Mouse (Mus musculus) 3T3-L1 (cell line): Measurements from ENCODE around the gene Dchs2.
"Not testable (repeated sequence)": the region's sequence is repeated elsewhere in the genome, so short reads cannot be mapped to it uniquely, and the experiment has no call there.

Experiments used
- DNase-seq: peaks from one replicate; pipeline ENCODE4 v3.0.0-alpha.2; 2015; ENCODE audit warnings: low read depth, low spot score

The Dchs2 gene

DNA sequence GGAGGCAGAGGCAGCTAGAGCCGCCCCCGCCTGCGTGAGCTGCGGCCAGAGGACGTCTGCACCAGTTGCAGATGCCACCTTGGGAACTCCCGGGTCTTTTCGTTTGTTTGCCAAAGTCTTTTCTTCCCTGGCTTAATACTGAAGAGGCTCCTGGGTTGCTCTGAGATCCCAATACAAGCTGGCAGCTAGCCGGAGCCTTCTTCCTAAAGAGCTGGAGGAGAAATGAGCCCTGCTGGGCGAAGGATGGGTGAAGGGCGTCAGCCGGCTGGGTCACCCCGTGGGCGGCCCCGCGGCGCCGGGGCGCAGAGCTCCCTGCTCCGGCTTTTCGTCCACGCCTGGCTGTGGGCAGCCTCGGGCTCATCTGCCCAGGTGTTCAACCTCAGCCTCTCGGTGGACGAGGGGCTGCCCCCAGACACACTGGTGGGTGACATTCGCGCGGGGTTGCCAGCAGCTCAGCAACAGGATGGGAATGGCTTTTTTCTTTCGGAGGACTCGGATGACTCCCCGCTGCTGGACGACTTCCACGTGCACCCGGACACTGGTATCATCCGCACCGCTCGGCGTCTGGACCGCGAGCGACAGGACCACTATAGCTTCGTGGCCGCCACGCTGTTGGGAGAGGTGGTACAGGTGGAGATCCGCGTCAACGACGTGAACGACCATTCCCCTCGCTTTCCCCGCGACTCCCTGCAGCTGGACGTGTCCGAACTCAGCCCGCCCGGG is at the start of gene Dchs2:
Dchs2 (plus strand) TSS at position 223 of the 723 bp plus-strand sequence.
- DNase-seq, result no peak

DNA sequence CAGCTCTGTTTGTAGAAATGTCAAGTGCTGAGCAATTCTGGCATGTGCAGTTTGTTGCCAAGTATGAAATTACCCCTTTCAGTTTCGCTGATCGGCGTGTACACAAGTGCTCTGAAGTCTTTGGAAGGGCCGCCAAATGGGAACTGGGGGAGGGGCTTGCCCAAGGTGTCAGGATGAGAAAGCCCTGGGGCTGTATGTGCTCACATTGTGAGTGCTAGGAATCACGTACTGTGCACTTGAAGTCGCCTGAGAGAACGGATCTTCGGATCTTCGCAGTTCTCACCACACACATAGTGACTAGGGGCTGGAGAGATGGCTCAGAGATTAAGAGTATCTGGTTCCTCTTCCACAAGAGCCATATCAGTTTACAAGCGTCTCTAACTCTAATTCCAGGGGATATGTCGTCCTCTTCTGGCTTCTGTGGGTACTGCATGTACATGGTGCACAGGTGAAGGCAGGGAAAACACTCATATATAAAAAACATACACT is 47.1 kb upstream of the Dchs2 start:
- peak; percentile 68 for DNase-seq

- DNase-seq, result no peak
Observed at GRCm38 (mm10) chr3:83097586-83097985, 30.2 kb upstream of the Dchs2 start.

DNA sequence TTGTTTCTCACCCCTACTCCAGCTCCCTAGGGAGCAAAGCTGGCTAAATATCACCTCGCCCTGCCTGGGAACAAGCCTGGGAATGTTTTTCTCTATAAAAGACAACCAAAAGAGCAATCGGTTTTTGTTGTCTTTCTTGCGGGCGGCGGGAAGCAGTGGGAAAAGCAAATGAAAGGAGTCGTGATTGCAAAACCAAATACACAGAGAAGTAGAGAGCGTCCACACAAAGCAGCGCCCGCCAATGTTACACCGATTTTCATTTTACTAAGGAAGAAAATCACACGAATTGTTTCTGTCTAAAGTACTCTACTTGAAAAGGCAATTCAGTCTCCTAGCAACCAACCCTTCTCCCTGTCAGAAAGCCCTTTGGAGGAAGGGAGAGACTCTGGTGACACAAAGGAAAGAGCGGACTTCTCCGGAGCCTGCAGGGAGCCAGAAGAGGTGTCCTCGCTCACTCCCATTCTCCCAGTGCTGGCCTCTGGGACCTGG is 29.2 kb upstream of the Dchs2 start:
- no peak for DNase-seq

DNA sequence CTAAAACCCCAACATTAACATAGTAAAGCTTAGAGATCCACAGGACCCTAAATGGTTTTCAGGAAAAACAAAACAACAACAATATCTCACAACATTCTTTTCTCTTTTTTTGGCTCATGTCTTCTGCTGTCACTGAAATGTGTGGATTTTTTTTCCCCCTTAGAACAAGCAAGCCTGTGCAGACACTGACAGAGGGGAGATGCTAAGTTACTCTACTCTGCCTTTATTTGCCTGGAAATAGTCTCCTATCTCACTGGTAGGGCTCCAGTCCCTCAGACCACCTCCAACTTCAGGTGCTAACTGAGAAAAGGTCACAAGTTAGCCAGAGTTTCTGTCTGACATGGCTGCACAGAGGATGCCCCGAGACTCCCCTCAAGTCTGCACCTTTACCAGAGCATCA is 28.6 kb upstream of the Dchs2 start:
- no peak for DNase-seq

DNA sequence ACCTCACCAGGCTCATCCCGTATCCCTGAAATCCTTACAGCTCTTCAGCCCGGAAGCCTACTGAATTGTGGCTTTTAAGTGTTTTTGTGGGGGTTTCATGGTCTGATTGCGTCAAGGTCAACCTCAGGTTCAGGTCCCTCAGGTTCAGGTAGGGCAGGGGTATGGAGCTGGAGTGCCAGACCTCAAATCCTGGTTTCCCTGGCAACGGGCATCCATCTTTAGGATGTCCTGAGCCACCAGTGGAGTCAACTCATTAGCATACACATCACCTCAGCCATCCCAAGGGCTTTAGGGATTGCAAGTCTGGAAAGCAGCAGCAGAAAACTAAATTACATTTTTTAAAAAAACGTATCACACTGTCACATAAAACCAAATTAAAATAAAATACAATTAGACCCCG is 28.1 kb upstream of the Dchs2 start:
- DNase-seq, result no peak

DNA sequence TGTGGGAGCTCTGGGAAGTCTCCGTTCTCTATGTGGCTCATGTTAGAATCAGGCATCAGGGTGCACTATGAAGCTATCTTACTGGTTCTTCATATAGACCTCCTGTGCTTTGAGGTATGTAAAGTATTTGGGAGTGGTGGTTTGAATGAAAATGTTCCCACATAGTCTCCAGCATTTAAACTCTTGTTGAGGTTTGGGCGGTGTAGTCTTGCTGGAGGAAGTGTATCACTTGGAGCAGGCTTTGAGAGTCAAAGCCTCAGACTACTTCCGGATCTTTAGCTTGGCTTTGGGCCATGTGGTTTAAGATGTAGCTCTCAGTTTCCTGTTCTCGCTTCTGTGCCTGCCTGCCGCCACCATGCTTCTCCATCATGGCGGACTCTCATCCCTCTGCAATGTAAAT is 25.5 kb upstream of the Dchs2 start:
- DNase-seq, result no peak

DNA sequence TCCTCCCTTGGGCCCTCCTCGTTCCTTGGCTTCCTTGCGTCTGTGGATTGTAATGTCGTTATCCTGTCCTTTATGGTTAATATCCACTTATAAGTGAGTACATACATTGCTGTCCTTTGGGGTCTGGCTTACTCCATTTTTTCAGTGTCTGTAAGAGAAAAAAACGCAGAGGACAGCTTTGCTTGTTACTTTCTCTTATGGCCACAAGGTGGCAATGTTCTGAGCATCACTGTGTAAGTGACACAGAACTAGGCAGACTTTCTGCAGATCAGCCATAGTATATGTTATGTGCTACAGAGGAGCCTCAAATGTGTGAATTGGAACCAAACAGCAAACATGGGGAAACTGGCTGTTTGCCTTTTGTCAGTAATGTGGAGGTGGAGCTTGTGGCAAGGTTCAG is 17.6 kb upstream of the Dchs2 start:
- DNase-seq, result peak; percentile 64

DNA sequence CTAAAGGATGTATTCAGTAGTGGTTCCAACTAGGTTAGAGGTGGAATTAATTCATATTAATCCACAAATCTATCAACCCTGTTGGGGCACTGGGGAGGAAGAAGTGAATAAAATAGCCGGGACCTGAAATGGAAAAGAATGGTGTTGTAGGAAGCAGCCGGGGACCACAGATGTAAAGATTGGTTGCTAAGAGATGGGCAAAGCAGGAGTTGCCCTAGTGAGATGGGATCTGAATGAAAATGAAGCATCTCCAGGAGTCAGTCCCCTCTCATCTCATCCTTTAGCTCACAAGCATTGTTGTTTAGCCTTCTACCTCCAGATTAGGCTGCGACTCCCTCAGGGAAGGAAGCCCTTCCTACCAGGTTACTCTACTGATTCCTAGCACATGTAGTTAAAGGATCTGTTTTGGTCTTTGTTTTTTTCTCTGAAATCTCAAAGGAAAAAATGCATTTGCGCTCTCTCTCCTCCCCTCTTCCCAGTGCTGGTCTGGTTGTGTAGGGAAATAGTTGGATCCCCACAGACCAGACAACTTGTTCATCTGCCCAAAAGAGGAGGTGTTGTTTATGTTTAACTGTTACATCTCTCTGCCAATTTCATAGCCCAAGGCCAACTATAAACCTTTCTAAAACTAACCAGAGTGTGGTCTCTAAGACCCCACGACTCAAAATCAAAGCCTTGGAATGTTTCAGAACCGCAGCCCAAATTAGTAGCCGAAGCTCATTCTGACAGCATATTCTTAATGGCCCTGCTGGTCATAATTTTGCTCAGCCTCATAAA is 16.1 kb upstream of the Dchs2 start:
- no peak for DNase-seq

- DNase-seq, result no peak
Observed at GRCm38 (mm10) chr3:83112869-83113268, 14.9 kb upstream of the Dchs2 start.

- peak; percentile 10 for DNase-seq
Observed at GRCm38 (mm10) chr3:83114946-83115345, 12.8 kb upstream of the Dchs2 start.

DNA sequence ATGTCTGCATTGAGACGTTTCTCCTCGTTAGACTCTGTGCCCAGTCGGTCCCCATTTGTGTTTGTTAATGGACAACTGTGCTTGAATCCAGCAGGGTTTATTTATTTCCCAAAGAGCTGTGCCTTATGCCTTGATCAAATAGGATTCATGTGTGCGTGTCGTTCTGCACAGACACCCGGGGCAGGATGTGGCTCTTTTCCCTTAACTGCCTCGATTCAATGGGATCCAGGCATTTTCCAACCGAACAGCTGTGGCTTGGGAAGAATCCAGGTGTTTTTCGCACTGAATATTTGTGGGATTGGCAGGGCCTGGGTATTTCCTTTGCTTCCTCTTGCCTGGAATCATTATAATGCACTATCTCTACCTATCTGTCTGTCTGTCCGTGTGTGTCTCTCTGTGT is 10.2 kb upstream of the Dchs2 start:
- peak; percentile 25 for DNase-seq

GRCm38 (mm10) chr3:83123945-83124344 is 3.8 kb upstream of the Dchs2 start:
- not testable (repeated sequence) for DNase-seq

GRCm38 (mm10) chr3:83127088-83127725 is 541 bp upstream of the Dchs2 start:
- no peak for DNase-seq

DNA sequence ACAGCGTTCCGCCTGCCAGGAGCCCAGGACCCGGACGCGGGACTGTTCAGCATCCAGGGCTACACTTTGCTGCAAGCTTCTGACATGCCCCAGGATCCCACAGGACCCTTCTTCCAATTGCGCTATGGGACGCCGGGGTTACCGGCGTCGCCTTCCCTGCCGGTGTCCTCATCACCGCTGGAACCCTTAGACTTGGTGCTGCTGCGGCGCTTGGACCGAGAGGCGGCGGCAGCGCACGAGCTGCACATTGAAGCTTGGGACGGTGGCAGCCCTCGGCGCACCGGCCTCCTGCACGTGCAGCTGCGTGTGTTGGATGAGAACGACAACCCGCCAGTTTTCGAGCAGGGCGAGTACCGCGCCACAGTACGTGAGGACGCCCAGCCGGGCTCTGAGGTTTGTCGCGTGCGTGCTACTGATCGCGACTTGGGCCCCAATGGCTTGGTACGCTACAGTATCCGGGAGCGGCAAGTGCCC is 738 bp downstream of the Dchs2 start:
- DNase-seq, result no peak

- DNase-seq, result no peak
Observed at GRCm38 (mm10) chr3:83129151-83129550, 1.4 kb downstream of the Dchs2 start.

DNA sequence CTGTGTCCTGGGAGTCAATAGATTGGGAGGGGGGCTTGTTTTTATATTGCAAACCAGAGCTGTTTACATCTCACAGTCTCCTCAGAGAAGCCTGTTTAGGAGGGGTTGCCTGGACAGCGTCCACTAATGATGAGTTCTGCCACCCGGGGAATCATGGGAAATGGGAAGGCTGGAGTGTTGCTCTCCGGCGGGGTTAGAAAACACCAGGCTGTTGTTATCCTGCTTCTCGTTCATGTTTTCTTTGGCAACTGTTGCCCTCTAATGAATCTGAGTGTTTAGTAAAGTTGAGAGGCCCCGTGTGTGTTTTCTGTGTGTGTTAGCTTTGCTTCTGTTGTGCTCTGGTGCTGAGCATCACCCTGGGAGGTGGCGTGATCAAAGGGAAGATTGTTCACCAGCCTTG is 8.7 kb downstream of the Dchs2 start:
- no peak for DNase-seq

DNA sequence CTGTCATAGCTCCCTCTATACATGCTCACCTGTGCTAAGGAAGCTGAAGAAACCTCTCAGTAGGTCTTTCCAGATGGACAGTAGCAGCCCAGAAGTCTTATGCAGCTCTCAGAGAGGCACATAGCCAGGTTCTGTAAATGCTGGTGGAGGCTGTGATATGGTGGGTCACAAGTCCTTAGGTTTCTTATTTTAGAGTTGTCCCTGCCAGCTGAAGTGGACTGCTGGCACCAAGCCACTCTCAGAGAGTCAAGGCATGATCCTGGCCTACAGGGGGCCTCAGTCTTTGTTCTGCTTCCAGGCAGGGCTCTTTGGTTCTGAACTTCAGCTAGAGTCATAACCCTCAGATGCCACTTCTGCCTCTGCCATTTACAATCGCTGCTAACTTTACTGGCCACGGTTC is 11.1 kb downstream of the Dchs2 start:
- no peak for DNase-seq

DNA sequence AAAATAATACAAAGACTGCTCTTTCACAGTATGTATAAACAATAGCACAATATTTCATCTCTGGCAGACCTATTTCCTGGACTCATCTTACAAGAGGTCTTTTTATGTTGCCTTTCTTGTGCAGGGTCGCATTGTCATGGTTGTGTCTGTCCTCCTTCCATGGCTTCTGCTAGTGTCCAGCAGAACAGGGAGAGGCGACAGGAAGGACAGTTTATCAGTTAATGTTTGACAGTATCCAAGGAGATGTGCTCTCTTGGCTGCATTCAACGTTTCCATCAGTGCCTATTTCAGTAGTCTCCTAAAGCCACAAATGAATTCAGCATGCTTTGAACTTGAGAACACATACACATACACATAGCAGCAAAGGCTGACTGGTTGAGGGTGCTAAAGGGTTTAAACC is 17.9 kb downstream of the Dchs2 start:
- no peak for DNase-seq

DNA sequence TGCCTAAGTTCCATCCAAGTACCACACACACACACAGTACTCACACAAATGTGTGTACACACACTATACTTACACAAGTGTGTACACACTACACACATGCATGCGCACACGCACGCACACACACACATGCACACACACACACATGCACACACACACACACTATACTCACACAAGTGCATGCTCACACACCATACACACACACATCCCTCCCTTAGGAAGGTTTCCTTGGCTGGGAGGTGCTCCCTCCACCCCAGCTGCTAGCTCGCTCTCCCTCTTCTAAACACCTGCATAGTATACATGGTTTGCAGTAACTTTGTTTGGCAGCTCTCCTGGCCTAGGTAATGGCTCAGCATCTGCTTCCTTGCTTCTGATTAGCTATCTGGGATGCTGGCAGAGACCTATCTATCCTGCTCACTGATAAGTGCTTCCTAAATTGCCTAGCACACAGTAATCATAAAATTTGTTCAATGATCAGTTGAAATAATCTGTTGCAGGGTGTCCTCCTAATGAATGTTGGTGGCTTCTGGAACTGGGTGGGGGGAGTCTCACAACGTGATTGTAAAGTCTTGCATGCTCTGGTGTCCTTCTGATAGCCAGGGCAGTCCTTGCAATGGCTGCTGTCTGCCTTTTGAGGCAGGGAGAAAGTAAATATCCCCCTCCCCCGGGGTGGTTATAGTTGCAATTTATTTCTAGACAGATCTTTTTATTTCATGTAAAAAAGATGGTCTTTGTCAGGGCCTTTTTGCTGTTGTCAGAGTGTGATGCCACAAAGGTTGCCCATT is 19.7 kb downstream of the Dchs2 start:
- DNase-seq, result no peak

DNA sequence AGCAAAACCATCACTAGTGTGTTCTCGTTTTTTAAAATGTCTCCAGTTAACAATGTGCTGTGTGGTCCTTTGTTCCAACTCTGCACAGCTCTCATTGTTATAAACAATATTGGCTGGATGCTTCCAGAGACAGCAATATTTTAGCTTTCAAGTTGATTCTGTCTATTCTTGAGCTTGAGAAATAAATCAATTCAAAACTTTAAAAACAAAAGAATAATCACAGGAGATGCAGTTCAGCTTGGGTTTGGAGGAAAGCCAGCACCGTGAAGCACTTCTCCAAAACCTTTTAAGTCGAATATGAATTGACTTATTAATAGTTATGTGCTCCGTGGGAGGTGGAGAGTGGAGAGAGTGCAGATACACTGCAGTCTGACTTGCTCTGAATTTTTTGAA is 20.3 kb downstream of the Dchs2 start:
- DNase-seq, result no peak
